Mouse (Mus musculus) ovary, postnatal 14 days (tissue): ENCODE measurements around the gene Thrap3.
"Not testable (repeated sequence)": the region's sequence is repeated elsewhere in the genome, so short reads cannot be mapped to it uniquely, and the experiment has no call there.

Source experiments
- DNase-seq: peaks from one replicate; pipeline ENCODE4 v3.0.0; 2022; ENCODE audit warnings: low spot score

Gene Thrap3

DNA sequence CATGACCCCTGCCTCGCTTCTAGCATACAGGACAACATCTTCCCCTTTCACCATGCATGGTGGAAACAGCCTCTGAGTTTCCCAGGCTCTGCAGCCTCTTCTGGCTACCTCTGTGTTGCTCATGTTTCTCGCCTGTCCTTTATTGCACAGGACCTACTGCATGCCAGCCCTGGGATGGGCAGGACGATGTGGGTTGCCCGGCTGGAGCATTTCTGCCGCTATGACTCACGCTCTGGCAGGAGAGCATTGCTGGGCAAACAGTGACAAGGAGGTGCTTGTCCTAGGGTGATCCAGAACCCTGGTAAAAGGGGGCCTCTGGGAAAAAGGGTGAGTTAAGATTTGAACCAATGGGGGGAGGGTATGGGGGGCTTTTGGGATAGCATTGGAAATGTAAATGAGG lies 15.2 kb upstream of the Thrap3 start:
- DNase-seq: no peak

DNA sequence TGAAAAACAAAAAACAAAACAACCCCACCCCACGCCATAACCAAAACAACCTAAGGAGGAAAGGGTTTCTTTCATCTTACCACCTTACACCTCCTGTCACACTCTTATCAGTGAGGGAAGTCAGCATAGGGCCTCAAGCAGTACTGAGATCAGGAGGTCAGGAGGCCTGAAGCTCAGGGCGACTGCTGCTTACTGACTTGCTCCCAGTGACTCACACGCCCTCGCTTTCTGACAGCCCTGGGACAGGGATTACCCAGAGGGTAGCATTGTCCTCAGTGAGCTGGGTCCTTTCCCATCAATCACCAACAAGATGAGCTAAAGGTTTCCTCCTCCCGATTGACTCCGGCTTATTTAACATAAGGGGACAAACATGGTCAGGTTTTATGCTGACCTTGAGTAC lies 4.5 kb upstream of the Thrap3 start:
- no peak for DNase-seq

DNA sequence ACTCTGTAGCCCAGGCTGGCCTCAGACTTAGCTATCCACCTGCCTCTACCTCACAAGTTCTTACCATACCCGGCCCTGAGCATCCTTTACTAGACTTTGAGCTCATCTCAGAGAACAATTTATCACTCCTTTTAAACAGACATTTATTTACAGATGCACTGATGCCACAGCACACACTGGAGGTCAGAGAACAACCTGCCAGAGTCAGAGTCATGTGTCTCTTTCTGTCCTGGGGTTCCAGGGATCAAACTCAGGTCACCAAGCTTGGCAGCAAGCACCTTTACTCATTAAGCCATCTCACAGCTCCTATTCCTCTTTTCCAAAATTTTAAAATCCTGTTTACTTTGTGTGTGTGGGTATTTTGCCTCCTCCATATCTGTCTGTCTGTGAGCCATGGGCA lies 2.8 kb upstream of the Thrap3 start:
- no peak for DNase-seq

DNA sequence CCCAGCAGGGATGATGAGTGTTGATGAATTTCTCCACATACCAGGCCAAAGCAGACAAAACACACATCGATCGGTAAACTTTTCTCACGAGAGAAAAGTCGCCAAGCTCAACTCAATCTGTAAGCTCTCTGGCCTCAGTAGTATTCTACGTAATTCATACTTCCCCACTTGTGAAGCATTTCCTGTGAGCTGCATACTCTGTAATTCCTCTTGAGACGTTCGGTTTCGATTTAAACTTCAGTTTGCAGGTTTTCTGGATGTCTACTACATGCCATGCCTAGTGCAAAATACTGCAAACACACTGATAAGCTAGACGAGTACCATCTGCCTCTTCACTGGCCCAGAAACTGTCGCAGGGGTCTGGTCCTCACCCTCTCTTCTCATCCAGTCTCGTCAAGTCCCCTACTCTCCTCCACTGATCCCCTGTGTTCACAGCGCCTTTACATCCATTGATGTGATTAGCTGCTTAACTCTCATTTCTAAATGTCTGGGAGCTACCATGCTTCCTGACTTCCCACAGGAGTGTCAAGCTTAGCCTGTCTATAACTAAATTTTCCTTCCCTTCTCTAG lies 2.2 kb upstream of the Thrap3 start:
- no peak for DNase-seq

DNA sequence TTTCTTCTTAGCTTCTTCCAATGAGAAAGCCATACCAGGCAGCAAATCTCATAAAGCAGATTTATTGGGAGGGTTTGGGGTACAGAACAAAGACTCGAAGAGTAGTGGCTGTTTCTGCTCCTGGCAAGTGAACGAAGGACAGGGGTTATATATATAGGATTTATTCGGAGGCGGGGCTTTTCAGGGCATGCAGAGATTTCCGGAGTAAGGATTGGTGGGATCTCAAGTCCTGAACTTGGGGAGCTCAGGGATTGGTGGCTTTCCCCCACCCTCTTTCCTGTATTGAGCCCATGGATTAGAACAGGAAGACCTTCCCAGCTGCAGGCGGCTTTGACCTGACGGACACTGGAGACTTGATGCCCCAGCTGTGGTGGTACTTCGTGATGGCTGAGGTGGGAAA lies 1.5 kb upstream of the Thrap3 start:
- no peak for DNase-seq

DNA sequence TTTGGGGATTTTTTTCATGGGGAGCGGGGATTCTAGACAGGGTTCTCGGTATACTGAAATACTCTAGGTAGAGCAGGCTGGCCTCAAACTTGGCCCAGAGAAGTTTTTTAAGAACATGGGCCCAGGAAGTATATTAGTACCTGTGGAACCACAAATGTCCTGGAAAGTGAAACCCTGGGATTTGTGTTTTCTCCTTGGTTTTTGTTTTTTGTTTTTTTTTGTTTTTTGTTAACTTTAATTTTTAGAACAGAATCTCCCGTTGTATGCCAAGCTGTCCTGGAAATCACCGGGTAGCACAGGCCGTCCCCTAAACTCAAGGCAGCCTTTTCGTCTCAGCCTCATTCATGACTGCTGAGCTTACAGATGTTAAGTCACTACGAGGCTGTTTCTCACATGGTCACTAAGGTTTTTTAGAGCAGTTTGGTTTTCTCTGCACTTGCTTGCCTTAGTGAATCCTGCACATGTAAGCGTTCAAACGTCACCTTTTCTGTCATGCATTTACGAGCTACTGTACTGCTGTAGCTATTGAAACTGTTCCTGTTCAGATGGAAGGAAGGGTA lies 856 bp upstream of the Thrap3 start:
- DNase-seq: no peak

DNA sequence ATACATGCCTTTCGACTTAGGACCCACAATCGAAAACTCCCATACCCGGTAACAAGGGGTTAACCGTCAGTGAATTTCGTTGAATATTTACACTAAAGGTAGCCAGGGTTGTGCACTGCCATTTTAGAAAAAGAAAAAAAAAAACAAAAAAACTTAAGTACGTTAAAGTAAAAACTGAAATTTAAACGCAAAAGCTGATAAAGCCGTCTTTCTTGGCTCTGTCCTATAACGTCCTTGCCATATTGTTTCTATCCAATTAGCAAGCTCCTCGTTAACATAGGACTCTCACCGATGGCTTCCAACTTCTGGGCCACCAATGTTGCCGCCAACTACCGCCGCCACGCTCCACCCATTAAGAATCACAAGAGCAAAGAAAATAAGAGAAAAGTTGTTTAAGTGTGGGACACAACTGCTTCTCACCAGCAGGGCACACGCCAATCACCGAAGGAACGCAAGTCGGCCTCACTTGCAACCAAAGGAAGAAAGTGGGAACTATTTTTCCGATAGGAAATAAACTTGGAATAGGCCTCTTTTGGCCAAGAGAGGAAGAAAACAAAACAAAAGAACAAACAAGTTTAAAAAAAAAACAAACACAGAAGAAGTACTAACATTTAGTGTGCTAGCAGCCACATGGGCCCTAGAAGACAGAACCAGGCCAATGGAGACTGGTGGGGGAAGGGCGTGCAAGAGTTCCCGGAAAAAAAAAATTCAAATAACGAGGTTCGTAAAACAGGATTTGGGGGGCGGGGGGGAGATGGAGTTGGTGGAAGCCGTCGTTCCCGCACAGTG lies 852 bp downstream of the Thrap3 start:
- no peak for DNase-seq

DNA sequence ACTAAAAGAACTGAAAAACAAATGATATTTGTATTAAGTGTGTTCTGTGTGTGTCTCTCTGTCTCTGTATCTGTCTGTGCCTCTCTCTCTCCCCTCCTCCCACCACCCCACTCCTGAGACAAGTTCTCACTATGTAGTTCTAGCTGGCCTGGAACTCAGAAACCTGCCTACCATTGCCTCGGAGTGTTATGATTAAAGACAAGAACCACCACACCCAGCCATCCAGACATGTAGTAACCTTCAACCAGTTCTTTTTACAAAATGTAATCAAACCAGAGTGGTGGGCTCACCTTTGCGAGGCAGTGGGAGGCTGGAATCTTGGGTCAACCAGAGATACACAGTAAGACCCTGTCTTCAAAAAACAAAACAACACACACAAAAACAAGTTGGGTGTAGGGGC lies 1.9 kb downstream of the Thrap3 start:
- no peak for DNase-seq

DNA sequence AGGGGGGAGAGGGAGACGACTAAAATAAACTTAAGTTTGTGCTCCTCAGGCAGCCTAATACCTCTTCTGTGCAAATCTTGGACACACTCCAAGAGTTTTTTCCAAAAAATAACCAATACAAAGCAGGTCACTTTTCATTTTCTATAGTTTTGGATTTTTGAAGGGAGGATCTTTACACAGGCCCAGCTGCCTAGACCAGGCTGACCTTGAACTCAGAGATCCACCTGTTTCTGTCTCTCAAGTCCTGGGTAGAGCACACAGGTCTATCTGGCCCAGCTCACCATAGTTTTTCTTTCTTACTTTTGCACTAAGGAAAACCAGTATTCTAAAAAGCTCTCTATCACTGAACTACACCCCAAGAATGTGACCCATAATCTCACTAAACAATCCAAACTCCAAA lies 2.5 kb downstream of the Thrap3 start:
- no peak for DNase-seq

DNA sequence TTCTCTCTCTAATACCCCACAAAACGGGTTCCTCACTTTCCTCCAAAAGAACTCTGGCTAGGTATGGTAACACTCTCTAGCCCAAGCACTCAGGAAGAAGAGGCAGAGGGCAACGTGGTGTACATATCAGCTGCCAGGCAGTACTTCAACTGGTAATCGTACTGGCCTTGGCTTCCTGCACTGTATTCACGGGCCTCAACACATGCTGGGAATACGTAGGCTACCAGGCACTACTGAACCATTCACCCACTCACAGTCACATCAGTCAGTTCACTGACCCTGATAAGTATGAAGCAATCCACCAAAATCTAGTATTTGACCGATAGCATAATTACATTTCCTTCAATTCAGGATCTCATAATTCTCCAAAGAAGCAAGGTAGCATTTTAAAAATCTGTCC lies 3.0 kb downstream of the Thrap3 start:
- DNase-seq: no peak

DNA sequence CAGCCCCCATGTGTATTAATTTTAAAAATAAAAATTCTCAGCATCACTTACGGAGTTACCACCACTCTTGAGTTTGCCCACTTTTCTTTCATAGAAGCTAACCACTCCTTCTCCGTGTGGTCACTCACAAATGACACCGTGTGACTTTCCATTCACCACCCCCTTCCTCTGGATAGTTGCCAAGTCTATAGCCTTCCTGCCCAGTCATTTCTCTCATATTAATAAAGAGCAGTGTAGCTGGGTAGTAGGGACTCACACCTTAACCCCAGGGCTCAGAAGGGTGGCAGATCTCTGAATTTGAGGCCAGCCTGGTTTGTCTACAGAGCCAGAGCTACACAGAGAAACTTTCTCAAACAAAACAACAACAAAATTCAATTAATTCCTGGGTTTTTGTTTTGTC lies 5.1 kb downstream of the Thrap3 start:
- no peak for DNase-seq

DNA sequence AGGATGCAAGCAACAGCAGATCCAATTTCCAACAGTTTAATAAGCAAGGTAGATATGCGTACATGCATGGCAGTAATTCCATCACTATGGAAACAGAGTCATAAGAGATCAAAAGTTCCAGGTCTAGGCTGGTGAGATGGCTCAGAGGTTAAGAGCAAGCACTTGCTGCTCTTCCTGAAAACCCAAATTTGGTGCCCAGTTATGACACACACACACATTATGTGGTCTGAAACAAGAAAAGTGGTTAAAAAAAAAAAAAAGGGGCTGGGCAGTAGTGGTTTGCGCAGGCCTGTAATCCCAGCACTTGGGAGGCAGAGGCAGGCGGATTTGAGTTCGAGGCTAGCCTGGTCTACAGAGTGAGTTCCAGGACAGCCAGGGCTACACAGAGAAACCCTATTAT lies 7.6 kb downstream of the Thrap3 start:
- DNase-seq: no peak

DNA sequence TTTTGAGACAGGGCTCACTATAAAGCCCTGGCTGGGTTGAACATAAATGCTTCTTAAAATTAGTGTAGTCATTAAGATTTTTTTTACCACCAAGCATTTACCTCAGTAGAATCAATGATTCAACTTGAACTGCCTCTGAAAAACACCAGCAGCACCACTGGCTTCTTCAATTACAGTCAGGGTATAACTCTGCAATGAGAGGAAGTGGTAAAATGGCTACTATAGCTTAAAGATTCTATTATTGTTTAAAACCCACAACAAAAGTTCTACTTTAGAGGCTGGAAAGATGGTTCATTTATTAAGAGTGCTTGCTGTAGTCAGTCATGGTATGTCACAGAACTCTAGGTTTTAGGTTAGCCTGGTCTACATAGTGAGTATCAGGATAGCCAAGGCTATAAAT lies 8.3 kb downstream of the Thrap3 start:
- no peak for DNase-seq

DNA sequence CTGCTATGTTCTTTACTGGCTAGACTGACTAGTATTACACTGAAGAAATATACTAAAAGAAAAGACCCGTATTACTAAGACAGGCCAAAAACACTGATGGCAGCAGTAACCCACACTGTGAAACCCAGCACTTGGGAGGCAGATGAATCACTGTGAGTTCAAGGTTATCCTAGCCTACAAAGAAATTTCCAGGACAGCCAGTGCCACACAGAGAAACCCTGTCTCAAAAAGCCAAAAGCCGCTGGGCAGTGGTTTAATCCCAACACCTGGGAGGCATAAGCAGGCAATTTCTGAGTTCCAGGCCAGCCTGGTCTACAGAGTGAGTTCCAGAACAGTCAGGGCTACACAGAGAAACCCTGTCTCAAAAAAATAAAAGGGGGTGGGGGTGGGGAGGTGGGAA lies 11.9 kb downstream of the Thrap3 start:
- DNase-seq: no peak

DNA sequence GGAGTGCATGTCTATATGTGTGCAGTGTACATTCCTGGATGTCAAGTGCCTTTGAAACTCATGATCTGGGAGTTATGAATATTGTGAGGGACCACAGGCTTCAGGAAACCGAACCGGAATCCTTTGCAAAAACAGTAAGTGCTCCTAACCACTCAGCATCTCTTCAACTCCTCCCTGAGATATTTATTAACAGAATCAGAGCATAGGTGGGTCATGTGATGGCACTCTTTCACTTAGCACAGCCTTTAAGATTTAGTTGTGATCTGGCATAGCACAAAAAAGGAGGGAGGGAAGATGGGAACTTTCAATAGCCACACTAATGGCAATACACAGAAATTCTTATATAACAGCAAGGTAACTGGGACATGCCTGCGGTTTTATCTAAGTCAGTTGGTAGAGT lies 15.5 kb downstream of the Thrap3 start:
- DNase-seq: no peak

DNA sequence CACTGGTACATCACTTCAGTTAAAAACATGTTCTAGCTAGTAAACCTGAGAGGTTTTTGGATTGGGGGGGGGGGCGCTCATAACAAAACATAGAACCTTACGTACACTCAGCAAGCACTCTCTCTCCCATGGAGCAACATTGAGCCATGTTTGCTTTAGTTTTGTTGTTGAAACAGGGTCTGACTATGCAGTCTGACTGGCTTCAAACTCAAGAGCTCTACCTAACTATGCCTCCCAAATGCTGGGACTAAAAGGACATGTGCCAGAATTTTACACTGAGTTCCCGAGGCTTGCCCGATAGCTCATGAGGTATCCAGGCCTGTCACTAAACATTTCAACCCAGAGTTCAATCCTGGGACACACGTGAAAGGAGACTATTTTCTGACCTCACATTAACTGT lies 19.5 kb downstream of the Thrap3 start:
- DNase-seq: no peak

DNA sequence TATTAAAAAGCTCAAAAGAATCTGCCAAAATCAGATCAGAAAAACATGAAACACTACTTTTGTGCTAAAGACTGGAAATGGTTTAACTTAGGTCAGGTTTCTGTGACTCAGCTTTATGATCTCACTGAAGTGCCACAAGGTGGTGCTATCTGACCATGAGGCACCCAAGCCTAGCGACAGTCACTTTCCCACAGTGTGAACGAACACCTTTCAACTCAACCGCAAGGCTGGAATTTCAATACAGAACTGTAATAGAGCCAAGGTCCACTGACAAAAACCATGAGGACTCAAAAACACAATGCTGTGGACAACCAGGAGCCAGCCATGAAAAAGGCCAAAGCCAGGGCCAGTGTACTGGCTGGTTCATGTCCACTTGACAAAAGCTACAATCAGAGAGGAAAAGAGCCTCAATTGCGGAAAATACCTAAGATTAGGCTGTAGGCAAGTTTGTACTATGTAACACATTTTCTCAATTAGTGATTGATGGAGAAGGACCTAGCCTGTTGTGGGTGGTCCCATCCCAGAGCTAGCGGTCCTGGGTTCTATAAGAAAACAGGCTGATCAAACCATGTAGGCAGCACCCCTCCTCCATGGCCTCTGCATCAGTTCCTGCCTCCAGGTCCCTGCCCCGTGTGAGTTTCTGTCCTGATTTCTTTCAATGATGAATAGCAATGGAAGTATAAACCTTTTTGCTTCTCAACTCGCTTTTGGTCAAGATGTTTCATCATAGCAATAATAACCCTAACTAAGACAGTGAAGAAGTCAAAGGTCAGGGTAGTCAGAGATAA lies 21.2 kb downstream of the Thrap3 start:
- no peak for DNase-seq

DNA sequence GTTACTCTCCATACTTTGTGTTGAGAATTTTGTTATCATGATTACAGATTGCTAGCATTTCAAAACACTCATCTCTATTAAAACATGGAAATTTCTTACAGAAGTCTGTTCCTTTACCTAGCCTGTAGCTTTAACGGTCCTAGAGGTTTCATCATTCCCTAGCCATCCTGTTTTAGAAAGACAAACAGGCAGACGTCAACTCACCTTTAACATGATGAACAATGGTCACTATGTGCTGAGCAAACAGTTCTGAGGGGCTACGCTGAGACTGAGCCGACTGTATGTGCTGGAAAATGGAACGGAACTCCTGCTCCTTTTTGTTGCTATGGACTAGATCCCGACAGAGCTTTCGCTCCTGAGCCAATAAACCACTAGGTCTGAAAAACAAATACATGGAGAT lies 26.6 kb downstream of the Thrap3 start:
- not testable (repeated sequence) for DNase-seq

DNA sequence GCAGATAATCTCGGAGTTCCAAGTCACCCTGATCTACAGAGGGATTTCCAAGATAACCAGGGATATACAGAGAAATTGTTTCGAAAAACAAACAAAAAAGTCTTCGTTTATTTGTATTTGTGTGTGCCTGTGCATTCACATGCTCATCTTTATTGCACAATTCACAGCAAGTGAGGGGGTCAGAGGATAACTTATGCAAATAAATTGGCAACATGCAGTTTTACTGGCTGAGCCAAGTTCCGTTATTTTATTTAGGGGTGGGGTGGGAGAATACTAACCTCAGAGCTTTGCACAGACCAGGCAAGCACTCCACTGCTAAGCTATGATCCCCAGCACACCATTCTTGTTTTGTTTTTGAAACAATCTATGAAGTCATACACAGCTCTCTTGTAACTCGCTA lies 28.8 kb downstream of the Thrap3 start:
- DNase-seq: no peak

DNA sequence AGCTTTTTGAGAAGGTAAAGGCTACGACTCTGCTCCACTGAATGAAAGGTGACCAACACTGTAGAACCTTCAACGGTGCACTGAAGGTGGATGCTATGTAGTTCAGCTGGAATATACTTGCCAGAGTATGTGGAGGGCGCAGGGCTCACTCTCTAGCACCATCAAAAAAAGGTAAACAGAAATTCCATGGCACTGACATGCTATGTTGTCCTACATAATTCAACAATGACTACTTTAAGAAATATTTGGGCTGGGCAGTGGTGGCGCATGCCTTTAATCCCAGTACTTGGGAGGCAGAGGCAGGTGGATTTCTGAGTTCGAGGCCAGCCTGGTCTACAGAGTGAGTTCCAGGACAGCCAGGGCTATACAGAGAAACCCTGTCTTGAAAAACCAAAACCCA lies 31.8 kb downstream of the Thrap3 start:
- DNase-seq: not testable (repeated sequence)

DNA sequence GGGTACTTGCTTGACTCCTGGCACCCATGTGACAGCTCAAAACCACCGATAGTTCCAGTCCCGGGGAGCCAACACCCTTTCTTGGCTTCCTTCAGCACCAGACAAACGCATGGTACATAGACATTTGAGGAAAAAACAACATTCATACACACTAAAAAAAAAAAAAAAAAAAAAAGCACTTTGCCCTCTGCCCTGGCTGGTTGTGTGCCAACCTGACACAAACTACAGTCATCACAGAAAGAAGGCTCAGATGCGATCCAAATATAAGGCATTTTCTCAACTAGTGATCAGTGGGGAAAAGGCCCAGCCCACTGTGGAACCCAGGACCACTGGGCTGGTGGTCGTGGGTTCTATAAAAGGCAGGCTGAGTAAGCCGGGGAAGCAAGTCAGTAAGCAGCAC lies 33.7 kb downstream of the Thrap3 start:
- no peak for DNase-seq

DNA sequence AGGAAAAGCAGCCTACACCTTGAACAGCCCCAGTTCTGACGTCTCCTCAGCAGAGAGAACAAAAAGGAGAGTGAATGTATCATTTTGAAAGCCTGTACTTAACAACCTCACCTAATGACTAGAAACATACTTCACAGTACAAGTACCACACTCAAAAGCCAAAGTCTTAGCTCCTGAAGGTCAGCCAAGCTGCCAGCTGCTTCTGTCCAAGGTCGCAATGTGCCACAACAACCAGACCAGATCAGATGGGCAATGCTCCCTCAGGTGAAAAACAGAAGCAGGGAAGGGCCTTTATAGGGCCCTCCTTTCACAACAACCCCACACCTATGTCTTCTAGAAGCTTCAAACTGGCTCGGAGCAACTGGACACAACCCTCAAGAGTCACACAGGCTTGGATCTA lies 36.5 kb downstream of the Thrap3 start:
- no peak for DNase-seq

DNA sequence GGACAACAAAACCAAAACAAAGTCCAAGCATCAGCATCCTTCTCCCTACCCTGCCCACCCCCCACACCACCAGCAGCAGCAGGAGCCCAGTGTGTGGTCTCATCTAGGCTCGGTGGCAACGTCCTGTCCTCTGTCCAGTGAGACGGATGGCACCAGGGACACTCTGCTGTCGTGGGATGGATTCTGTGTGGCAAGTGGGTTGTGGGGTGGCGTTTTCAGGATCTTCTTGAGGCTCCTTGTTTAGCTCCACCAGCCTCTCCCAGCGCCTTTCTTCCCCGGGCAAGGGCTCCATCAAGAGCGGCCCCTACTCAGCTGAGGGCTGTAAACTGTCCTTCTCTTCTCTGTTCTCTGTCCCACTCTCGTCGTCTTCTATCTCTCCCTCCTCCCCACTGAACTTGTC lies 37.5 kb downstream of the Thrap3 start:
- not testable (repeated sequence) for DNase-seq
